Mouse (Mus musculus) ES-Bruce4 (cell line): Measurements from ENCODE around the gene R3hdml. TPM values are rescaled to one million over a fixed set of nuclear protein-coding genes. Genes with fewer than 3 reads are reported as not detected.

Experiments used
- H3K27ac ChIP-seq: 2 replicates; pipeline ENCODE4 v1.5.1; 2012; ENCODE audit warnings: low read length, inconsistent platforms; ENCODE audit not compliant: insufficient read depth
- H3K27me3 ChIP-seq: 2 replicates; pipeline ENCODE4 v1.6.1; 2012; ENCODE audit warnings: mild to moderate bottlenecking, low read length, inconsistent platforms; ENCODE audit not compliant: control insufficient read depth, poor library complexity, insufficient read depth, severe bottlenecking
- H3K36me3 ChIP-seq: 2 replicates; pipeline ENCODE4 v1.6.1; 2012; ENCODE audit warnings: inconsistent platforms, mild to moderate bottlenecking, low read length, moderate library complexity; ENCODE audit not compliant: control insufficient read depth, poor library complexity, insufficient read depth, severe bottlenecking
- H3K4me1 ChIP-seq: one replicate; pipeline ENCODE4 v1.8.1; 2011; ENCODE audit warnings: low read length; ENCODE audit not compliant: control insufficient read depth, insufficient read depth
- H3K4me3 ChIP-seq: 2 replicates; pipeline ENCODE4 v1.5.1; 2011; ENCODE audit warnings: low read depth, mild to moderate bottlenecking, low read length
- H3K9ac ChIP-seq: 2 replicates; pipeline ENCODE4 v1.6.1; 2012; ENCODE audit warnings: low read depth, mild to moderate bottlenecking, inconsistent platforms; ENCODE audit not compliant: poor library complexity, severe bottlenecking
- H3K9me3 ChIP-seq: replicated peaks from 2 replicates; pipeline ENCODE4 v1.6.1; 2012; ENCODE audit warnings: mild to moderate bottlenecking, low read length, inconsistent platforms; ENCODE audit not compliant: control insufficient read depth, poor library complexity, insufficient read depth, severe bottlenecking
- CTCF ChIP-seq: IDR thresholded peaks from one replicate; pipeline ENCODE4 v1.8.1; 2011; ENCODE audit warnings: low read depth, low read length
- EP300 ChIP-seq: IDR thresholded peaks from 2 replicates; pipeline ENCODE4 v1.6.1; 2011; ENCODE audit warnings: low read depth, low read length; ENCODE audit not compliant: insufficient read depth
- POLR2A ChIP-seq: IDR thresholded peaks from one replicate; pipeline ENCODE4 v1.8.1; 2011; ENCODE audit warnings: low read length; ENCODE audit not compliant: insufficient read depth
- polyA plus RNA-seq: library from polyadenylated mRNA; stranded (reverse); fragments of >200 nt; gene quantifications from 2 replicates; pipeline ENCODE4 v1.2.4, GENCODE M21; 2011; ENCODE audit warnings: low read depth; ENCODE audit not compliant: missing spikeins, insufficient read depth, insufficient read length

R3hdml gene
- polyA plus RNA-seq, 1 experiment: not detected

DNA sequence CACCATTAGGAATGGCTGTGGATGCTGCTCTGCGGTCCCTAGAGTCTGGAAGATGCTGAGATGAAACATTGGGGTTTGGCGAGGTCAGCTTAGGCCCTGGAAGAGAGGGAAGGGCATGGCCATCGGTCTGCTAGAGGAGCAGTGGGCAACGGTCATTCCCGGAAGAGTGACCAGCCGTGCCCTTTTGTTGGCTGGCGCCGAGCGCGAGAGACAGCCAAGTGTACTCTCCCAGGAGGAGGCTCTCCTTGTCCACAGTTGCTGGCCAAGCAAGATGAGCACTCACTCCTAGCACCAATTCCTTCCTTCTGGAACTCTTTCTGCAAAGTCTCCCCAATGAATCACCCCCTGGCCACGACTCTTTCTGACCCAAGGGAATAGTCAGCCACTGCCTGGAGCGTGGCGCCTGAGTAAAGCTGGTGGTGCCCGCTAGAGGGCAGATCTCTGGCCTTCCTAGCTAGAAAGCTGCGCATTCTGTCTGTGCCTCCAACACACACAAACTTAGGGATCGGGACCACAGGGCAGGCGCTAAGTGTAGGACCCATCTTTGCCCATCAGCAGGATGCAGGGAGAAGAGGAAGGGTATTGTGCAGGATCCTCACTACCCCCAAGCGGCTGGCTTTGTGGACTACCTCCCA, 11.8 kb upstream of the R3hdml start:
- Histone ChIP-seq H3K27ac (no peak overlapping the region), H3K4me1 (no peaks in the 10 kb centered on the region), H3K9me3 (no peaks in the 10 kb centered on the region), H3K36me3 (no peaks in the 10 kb centered on the region), H3K9ac (no peak overlapping the region), H3K27me3 (no peaks in the 10 kb centered on the region), H3K4me3 (no peak overlapping the region)
- TF ChIP-seq EP300 (no peak), CTCF (peak; percentile 72)

DNA sequence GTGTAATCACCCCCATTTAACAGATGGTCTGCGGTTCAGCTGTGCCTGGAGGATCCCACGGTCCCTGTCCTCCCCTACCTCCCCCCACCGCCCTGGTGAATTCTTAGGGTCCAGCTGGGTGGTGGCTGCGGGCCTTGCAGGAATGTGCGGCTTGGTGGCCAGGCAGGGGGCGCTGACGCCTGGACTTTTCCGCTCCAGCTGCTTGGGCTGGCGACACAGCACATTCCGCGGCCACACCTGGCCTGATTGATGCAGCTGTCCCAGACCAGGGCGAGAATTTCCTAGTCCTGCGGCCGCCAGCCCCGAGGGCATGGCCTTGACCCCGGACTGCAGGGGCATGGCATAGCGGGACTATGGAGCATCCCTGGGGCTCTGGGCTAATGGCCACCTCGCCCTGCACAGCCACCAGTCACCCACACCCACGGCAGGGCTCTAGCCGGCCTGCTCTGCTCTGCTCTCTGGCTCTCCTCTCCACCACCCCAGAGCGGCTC, 10.5 kb upstream of the R3hdml start:
- Histone ChIP-seq H3K9me3 (no peaks in the 10 kb centered on the region), H3K4me1 (no peaks in the 10 kb centered on the region), H3K27ac (no peak overlapping the region), H3K9ac (peak overlapping the region; percentile 35), H3K27me3 (no peaks in the 10 kb centered on the region), H3K36me3 (no peaks in the 10 kb centered on the region), H3K4me3 (peak overlapping the region; percentile 58)
- TF ChIP-seq EP300 (peak; percentile 68; the same call in 1 of the 2 replicates), POLR2A (no peak), CTCF (peak; percentile 45)

DNA sequence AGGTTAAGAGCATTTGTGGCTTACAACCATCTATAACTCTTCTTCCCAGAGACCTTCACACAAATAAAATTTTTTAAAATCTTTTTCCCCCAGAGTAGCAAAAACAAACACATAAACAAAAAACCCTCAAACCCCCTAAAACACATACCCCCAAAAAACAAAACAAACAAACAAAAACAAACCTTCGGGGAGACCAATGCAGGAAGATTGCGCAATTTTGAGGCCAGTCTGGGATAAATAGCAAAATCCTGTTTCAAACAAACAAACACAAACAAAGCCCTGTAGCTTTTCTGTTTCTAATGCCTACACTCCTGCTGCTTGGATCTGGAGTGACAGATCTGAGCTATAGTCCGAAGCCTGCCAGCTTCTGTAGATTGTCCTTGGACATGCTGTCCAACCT, 4.8 kb upstream of the R3hdml start:
- no peaks in the 10 kb centered on the region for H3K4me1 ChIP-seq
- no peaks in the 10 kb centered on the region for H3K36me3 ChIP-seq
- no peak overlapping the region for H3K4me3 ChIP-seq
- H3K9me3 ChIP-seq: no peaks in the 10 kb centered on the region
- no peak overlapping the region for H3K27ac ChIP-seq
- H3K27me3 ChIP-seq: no peaks in the 10 kb centered on the region
- no peak overlapping the region for H3K9ac ChIP-seq
- no peak for TF ChIP-seq POLR2A

DNA sequence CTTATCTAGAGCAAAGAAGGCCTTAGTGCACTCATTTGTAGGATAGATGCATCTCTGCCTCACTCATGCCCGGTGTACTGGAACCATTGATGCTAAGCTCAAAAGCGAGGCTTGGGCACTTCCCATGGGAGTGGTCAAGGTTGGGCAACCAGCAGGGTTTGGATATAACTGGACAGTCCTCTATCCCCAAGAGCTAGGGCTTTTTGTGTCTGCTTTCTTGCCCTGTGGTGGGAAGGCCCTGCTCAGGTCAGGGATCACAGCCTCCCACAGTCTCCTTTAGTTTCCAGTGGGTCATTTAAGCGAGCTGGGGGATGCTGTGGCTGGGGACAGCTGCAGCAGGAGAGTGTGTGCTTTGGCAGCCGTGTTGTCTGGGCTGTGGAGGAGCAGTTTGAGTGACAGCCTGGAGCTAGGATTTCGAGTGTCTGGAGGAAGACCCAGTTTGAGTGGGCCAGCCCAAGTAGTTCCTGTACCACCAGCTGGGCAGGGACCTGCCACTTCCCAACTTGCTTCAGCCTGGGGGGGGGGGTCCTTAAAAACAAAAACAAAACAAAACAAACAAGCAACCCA, 2.3 kb upstream of the R3hdml start:
- H3K4me3 ChIP-seq: no peak overlapping the region
- H3K27me3 ChIP-seq: no peaks in the 10 kb centered on the region
- no peak overlapping the region for H3K27ac ChIP-seq
- peaks cover 3% of the 10 kb centered on the region for H3K4me1 ChIP-seq
- H3K9ac ChIP-seq: no peak overlapping the region
- TF ChIP-seq EP300 (no peak), POLR2A (no peak), CTCF (no peak)
- H3K36me3 ChIP-seq: no peaks in the 10 kb centered on the region
- H3K9me3 ChIP-seq: no peaks in the 10 kb centered on the region

DNA sequence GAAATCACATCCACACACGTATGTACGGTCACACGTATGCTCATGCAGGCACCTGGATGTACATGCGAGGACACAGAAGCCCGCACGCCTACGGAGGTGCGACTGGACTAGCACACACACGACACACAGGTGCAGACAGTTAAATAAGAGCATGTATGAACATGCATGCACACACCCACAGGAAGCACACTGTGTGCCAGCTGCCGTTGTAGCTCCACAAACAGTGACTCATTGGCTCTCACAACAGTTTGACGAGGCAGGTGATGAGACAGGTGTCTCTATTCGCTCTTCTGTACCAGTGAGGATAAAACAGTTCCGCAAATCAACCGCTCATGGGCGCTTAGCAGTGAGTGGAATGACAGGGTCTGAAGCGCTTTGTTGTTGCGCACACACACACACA, 1.5 kb upstream of the R3hdml start:
- no peaks in the 10 kb centered on the region for H3K27me3 ChIP-seq
- no peak for TF ChIP-seq CTCF
- no peaks in the 10 kb centered on the region for H3K36me3 ChIP-seq
- no peak overlapping the region for H3K27ac ChIP-seq
- H3K4me1 ChIP-seq: peaks cover 3% of the 10 kb centered on the region
- H3K4me3 ChIP-seq: no peak overlapping the region
- no peak overlapping the region for H3K9ac ChIP-seq
- no peaks in the 10 kb centered on the region for H3K9me3 ChIP-seq

DNA sequence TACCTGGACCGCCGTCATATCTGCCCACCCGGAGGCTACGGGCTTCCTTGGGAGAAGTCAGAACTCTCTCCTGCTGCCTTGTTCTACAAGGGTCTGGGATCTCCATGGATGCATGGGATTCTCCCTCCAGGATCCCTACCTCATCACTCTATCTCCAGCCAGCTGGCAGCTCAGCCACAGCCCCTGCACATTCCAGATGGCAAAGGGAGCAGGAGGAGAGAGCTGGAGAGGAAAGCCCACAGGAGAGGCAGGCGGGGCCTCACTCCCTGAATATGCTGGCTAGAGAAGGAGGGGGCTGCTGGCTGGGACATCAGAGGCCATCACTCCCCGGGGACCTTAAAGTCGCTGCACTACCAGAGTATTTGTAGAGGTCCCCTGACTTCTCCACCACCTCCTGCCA, 767 bp upstream of the R3hdml start:
- Histone ChIP-seq H3K4me1 (peaks cover 3% of the 10 kb centered on the region), H3K9me3 (no peaks in the 10 kb centered on the region), H3K27me3 (no peaks in the 10 kb centered on the region), H3K9ac (no peak overlapping the region), H3K36me3 (no peaks in the 10 kb centered on the region), H3K4me3 (no peak overlapping the region), H3K27ac (no peak overlapping the region)
- TF ChIP-seq EP300: no peak
- no peak for TF ChIP-seq POLR2A
- TF ChIP-seq CTCF: no peak
